Mouse (Mus musculus): ENCODE data around the gene Gm28048.

GRCm38 (mm10) chr11:22897127-22897526, 84.8 kb downstream of the Gm28048 start:
- no peak for TF ChIP-seq POLR2A (IDR thresholded peaks at IDR 0.05; ENCODE audit: borderline replicate concordance, low read depth, low read length)
- TF ChIP-seq CTCF (IDR thresholded peaks at IDR 0.05; ENCODE audit: low read depth, low read length), result no peak
